Mouse (Mus musculus) liver, adult 2 months (tissue): ENCODE measurements around the gene Ugt8a. TPM values are rescaled to one million over a fixed set of nuclear protein-coding genes. Genes with fewer than 3 reads are reported as not detected.

Experiments used
- DNase-seq: peaks from one replicate; pipeline ENCODE4 v3.0.0-alpha.2; 2011; ENCODE audit warnings: low read depth, low spot score; ENCODE audit errors: extremely low read depth
- H3K27ac ChIP-seq: fragments of 200-500 bp; replicated peaks from 2 replicates; pipeline ENCODE4 v1.5.1; 2012; ENCODE audit warnings: low read depth, mild to moderate bottlenecking, control low read depth, inconsistent platforms, low read length; ENCODE audit not compliant: insufficient read depth
- H3K27me3 ChIP-seq: fragments of 200-500 bp; 2 replicates; pipeline ENCODE4 v1.6.1; 2012; ENCODE audit warnings: mild to moderate bottlenecking, moderate library complexity, low read length, inconsistent platforms; ENCODE audit not compliant: control insufficient read depth, insufficient read depth
- H3K36me3 ChIP-seq: fragments of 200-500 bp; 2 replicates; pipeline ENCODE4 v1.6.1; 2012; ENCODE audit warnings: low read length, inconsistent platforms; ENCODE audit not compliant: control insufficient read depth, insufficient read depth
- H3K4me1 ChIP-seq: fragments of 200-500 bp; 2 replicates; pipeline ENCODE4 v1.6.1; 2011; ENCODE audit warnings: low read length; ENCODE audit not compliant: control insufficient read depth, insufficient read depth
- H3K4me3 ChIP-seq: fragments of 200-500 bp; 2 replicates; pipeline ENCODE4 v1.5.1; 2011; ENCODE audit warnings: low read depth, mild to moderate bottlenecking, control low read depth, low read length, moderate library complexity; ENCODE audit not compliant: insufficient read depth
- H3K79me2 ChIP-seq: fragments of 200-500 bp; 2 replicates; pipeline ENCODE4 v1.6.1; 2012; ENCODE audit warnings: inconsistent platforms, mild to moderate bottlenecking, low read length, moderate library complexity; ENCODE audit not compliant: control insufficient read depth, insufficient read depth
- H3K9ac ChIP-seq: fragments of 200-500 bp; 2 replicates; pipeline ENCODE4 v1.6.1; 2012; ENCODE audit warnings: low read depth, mild to moderate bottlenecking, control low read depth, inconsistent platforms, low read length
- CTCF ChIP-seq: fragments of 200-500 bp; IDR thresholded peaks from 2 replicates; pipeline ENCODE4 v1.5.1; 2011; ENCODE audit warnings: low read depth, low read length, control low read depth
- POLR2A ChIP-seq: fragments of 200-500 bp; IDR thresholded peaks from 2 replicates; pipeline ENCODE4 v1.6.1; 2011; ENCODE audit warnings: low read length, control low read depth; ENCODE audit not compliant: insufficient read depth; ENCODE audit errors: extremely low read depth
- WGBS: fragments of 180-500 bp; shearing (Covaris S2); methylation state at CpG from one replicate; pipeline ENCODE4 v1.1.7; 2018; 5-methylcytosine and 5-hydroxymethylcytosine counted together
- polyA plus RNA-seq: library from polyadenylated mRNA; depleted of rRNA; stranded (reverse); fragments of >200 nt; gene quantifications from 2 replicates; pipeline ENCODE4 v1.2.3, GENCODE M21; 2012
- total RNA-seq: library from RNA; depleted of rRNA; stranded (reverse); fragments of >200 nt; gene quantifications from 2 replicates; pipeline ENCODE4 v1.2.3, GENCODE M21; 2014

Ugt8a gene
- total and polyA plus RNA-seq, 2 experiments, result 0.37 TPM; not detected in 1

DNA sequence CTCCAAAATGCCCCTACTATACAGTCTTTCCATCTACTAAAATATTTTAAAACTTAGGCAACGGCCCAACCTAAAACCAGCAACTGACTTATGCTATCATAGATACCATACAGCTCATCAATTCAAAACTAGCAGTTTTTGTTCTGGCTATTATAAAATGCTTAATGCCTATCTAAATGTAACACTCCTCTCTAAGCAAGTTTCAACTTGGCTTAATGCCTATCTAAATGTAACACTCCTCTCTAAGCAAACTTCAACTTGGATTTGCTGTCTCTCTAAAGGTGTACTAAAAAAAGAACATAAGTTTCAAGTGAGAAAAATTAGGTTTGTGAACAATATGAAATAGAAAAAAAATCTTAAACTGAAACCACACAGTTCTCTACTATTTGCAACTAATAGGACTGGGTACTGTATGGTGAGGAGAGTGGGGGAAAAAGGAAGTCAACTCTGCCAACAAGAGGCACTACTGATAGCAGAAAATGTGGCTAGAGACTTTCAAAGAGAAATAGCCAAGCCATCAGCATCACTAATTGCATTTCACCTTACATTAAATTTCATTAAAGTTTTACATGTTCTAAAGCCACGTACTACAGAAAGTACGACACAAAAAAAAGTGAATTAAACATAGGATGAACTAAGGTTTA lies 5.7 kb downstream of the Ugt8a start:
- no peaks in the 10 kb centered on the region for H3K36me3 ChIP-seq
- no peak overlapping the region for H3K9ac ChIP-seq
- TF ChIP-seq POLR2A, result no peak
- H3K27ac ChIP-seq, result no peak overlapping the region
- 87% methylated on average over 3 of the region's 3 CpGs for WGBS
- no peaks in the 10 kb centered on the region for H3K79me2 ChIP-seq
- H3K4me3 ChIP-seq, result no peak overlapping the region
- no peak for DNase-seq
- no peaks in the 10 kb centered on the region for H3K4me1 ChIP-seq
- H3K27me3 ChIP-seq, result peaks cover under 1% of the 10 kb centered on the region; the same call in 1 of the 2 replicates

DNA sequence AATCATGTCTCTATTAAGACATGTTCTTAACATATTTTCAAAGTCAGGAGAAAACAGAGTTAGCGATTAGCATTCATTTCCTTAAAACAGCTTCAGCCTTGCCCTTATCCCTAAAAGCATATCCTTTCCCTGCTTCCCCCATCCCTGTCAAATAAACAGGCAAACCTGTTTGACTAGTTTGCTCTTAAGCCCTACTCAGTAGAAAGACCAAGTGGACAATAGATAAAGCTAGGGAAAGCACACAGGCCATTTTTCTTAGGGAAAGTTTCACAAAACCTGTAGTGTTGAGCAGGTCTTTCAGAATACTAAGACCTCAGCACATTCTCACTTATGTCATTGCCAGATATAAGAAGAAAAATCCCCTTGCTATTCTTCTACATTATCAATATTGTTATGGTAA lies 7.4 kb downstream of the Ugt8a start:
- no peak for DNase-seq
- TF ChIP-seq CTCF (no peak), POLR2A (no peak)
- WGBS, result 19% methylated on average over 1 of the region's 1 CpGs

DNA sequence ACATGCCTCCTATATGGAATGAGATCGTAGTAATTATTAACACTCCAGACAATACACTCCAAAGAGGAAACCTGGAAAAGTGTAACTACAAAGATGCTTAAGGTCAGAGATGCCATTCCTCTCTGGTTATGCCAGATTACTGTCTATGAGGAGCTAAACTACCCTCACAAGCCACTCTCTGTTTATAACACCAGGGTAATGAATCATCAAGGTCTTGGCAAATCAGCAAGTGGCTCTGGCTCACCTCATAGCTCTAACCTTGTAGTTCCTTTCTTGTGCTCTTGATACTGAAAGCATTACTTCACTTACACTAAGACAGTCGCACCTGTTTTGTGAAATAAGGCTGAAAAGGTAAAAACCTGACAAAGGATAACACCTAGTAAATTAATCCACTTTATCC lies 17.5 kb downstream of the Ugt8a start:
- H3K9ac ChIP-seq, result no peak overlapping the region
- no peak for DNase-seq
- WGBS, result 73% methylated on average over 2 of the region's 2 CpGs
- H3K79me2 ChIP-seq, result no peaks in the 10 kb centered on the region
- TF ChIP-seq POLR2A (no peak), CTCF (no peak)
- no peak overlapping the region for H3K27ac ChIP-seq
- no peaks in the 10 kb centered on the region for H3K36me3 ChIP-seq
- no peaks in the 10 kb centered on the region for H3K27me3 ChIP-seq
- H3K4me1 ChIP-seq, result no peaks in the 10 kb centered on the region
- no peak overlapping the region for H3K4me3 ChIP-seq

More for the DNA sequence above, 7.4 kb downstream of the Ugt8a start:
- Histone ChIP-seq H3K27me3 (no peaks in the 10 kb centered on the region), H3K4me1 (no peaks in the 10 kb centered on the region), H3K27ac (no peak overlapping the region), H3K4me3 (no peak overlapping the region), H3K79me2 (no peaks in the 10 kb centered on the region), H3K9ac (no peak overlapping the region), H3K36me3 (no peaks in the 10 kb centered on the region)

DNA sequence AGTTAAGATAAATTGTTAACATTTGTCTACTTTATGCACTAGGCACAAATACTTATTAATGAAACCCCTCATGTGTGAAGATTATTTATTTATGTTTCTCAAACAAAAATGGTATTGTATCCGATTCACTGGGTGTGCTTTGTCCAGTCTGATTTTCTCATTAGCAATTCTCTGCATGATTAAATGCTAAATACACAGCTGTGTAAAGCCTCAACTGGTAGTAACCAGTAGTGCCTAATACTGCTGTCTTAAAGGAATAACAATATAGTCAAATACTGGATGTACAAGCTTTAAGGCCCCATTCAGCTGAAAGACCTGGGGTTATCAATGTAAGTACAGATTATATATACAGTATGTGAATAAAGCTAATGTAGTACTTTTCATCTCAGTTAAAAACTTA lies 39.4 kb downstream of the Ugt8a start:
- Histone ChIP-seq H3K27me3 (no peaks in the 10 kb centered on the region), H3K27ac (no peak overlapping the region), H3K4me3 (no peak overlapping the region), H3K9ac (no peak overlapping the region), H3K36me3 (no peaks in the 10 kb centered on the region), H3K4me1 (no peaks in the 10 kb centered on the region), H3K79me2 (no peaks in the 10 kb centered on the region)
- no peak for TF ChIP-seq CTCF
- TF ChIP-seq POLR2A, result no peak
- DNase-seq, result no peak
- WGBS, result 84% methylated on average over 1 of the region's 1 CpGs

DNA sequence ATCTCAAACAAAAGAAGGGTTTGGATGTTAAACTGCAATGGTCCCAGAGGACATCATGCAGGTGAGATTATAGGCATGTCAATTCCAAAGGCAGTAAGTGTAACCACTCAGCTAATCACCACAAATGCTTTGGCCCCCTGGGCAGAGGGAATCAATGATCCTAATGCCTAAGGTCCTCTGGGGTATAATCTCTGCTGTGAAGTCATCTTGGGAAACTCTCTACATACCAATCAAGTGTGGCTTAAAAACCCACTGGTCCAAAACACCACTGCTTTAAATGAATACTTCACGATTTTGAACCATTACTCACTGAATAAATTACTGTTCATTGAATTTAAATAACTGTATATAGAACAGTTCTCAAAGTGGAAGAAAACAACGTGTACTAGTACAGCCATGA lies 51.3 kb downstream of the Ugt8a start:
- no peaks in the 10 kb centered on the region for H3K79me2 ChIP-seq
- WGBS, result 55% methylated on average over 2 of the region's 2 CpGs
- H3K27ac ChIP-seq, result no peak overlapping the region
- no peaks in the 10 kb centered on the region for H3K4me1 ChIP-seq
- no peaks in the 10 kb centered on the region for H3K36me3 ChIP-seq
- H3K27me3 ChIP-seq, result no peaks in the 10 kb centered on the region
- H3K9ac ChIP-seq, result no peak overlapping the region
- TF ChIP-seq POLR2A (no peak), CTCF (no peak)
- no peak overlapping the region for H3K4me3 ChIP-seq
- no peak for DNase-seq

DNA sequence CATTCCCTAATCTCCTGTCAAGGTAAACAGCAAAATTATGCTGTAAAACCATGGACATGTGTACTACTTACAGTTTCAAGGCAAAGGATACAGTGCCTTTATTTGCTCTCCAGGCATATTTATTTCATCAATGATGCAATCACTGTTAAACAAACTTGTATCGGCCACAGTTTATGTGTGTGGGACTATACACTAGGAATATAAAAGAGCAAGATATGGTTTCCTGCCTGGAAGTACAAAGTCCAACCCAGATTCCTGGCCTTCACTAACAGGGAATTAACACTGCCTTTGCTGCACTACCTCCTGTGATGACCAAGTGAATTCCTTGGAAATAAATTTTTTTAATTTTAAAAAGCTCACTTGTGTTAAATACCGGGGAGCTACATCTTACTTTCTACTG lies 53.5 kb downstream of the Ugt8a start:
- DNase-seq, result peak; percentile 36
- no peak overlapping the region for H3K27ac ChIP-seq
- H3K4me3 ChIP-seq, result no peak overlapping the region
- H3K79me2 ChIP-seq, result no peaks in the 10 kb centered on the region
- no peaks in the 10 kb centered on the region for H3K4me1 ChIP-seq
- H3K36me3 ChIP-seq, result no peaks in the 10 kb centered on the region
- H3K9ac ChIP-seq, result no peak overlapping the region
- no peaks in the 10 kb centered on the region for H3K27me3 ChIP-seq
- 52% methylated on average over 2 of the region's 2 CpGs for WGBS
- no peak for TF ChIP-seq POLR2A
- TF ChIP-seq CTCF, result no peak
